Mouse (Mus musculus): ENCODE results near the gene Col10a1. TPM values are rescaled to one million over a fixed set of nuclear protein-coding genes. Genes with fewer than 3 reads are reported as not detected.
"Not testable (repeated sequence)": the region's sequence is repeated elsewhere in the genome, so short reads cannot be mapped to it uniquely, and the experiment has no call there.

The Col10a1 gene
- polyA plus RNA-seq, 1 experiment from 2014 or later: 0.06 TPM

GRCm38 (mm10) chr10:34431783-34432182, 42.0 kb downstream of the Col10a1 start:
- Histone ChIP-seq H3K4me2 (no peak overlapping the region), H3K36me3 (ENCODE audit: poor library complexity, severe bottlenecking) (no peaks in the 10 kb centered on the region), H3K9me3 (replicated peaks) (no peaks in the 10 kb centered on the region), H3K4me1 (no peaks in the 10 kb centered on the region), H3K27ac (no peak overlapping the region), H3K9ac (no peak overlapping the region), H3K27me3 (no peaks in the 10 kb centered on the region), H3K4me3 (no peak overlapping the region)
- no peak for ATAC-seq

- H3K4me1 ChIP-seq; H3K9me3 ChIP-seq (replicated peaks); H3K27me3 ChIP-seq; ATAC-seq; H3K4me3 ChIP-seq; H3K4me2 ChIP-seq; H3K27ac ChIP-seq; H3K36me3 ChIP-seq (ENCODE audit: poor library complexity, severe bottlenecking); H3K9ac ChIP-seq: not testable (repeated sequence)
- WGBS: 93% methylated on average over 8 of the region's 14 CpGs
Measured at GRCm38 (mm10) chr10:34434191-34434590, 44.4 kb downstream of the Col10a1 start.

Other genes starting within 250 kb of the Col10a1 start
- 4.6 and 4.9 TPM in 2 replicates for gene Dse, start 182.3 kb upstream of the Col10a1 start, polyA plus RNA-seq (2015; fragmentation: Nextera tagmentation; extraction: Ambion mirVana)
- gene Tspyl1, start 107.8 kb upstream of the Col10a1 start, polyA plus RNA-seq (2015; fragmentation: Nextera tagmentation; extraction: Ambion mirVana): 108 and 111 TPM in 2 replicates
- gene Tspyl4, start 92.5 kb upstream of the Col10a1 start, polyA plus RNA-seq (2015; fragmentation: Nextera tagmentation; extraction: Ambion mirVana): 114 and 126 TPM in 2 replicates
- 3.6 and 4.4 TPM in 2 replicates for gene Nt5dc1, start 28.6 kb downstream of the Col10a1 start, polyA plus RNA-seq (2015; fragmentation: Nextera tagmentation; extraction: Ambion mirVana)
- 0.66 and 0.91 TPM in 2 replicates for gene Frk, start 93.4 kb downstream of the Col10a1 start, polyA plus RNA-seq (2015; fragmentation: Nextera tagmentation; extraction: Ambion mirVana)